Mouse (Mus musculus): ENCODE measurements around the gene Olfr1404. TPM values are rescaled to one million over a fixed set of nuclear protein-coding genes. Genes with fewer than 3 reads are reported as not detected.

Gene Olfr1404
- polyA plus RNA-seq (2015; fragmentation: Nextera tagmentation; extraction: Ambion mirVana), result not detected in 2 replicates

GRCm38 (mm10) chr1:173212092-173212491 lies at the start of gene Olfr1404:
Gene Olfr1404, plus strand, starts transcription at chr1:173212392.
- 75% methylated on average over 5 of the region's 5 CpGs for WGBS
- no peaks in the 10 kb centered on the region for H3K27me3 ChIP-seq (ENCODE audit: insufficient read depth, low read length)
- DNase-seq (ENCODE audit: low spot score) (no peak), ATAC-seq (replicated peaks; ENCODE audit: low FRiP score, low read depth) (no peak)
- no peak within 1 kb of the TSS for H3K27ac ChIP-seq
- no peak within 1 kb of the TSS for H3K4me2 ChIP-seq (ENCODE audit: low read length)
- no peaks in the 10 kb centered on the region for H3K36me3 ChIP-seq (ENCODE audit: insufficient read depth, low read length)
- TF ChIP-seq CTCF (IDR thresholded peaks at IDR 0.05; ENCODE audit: low read depth), result no peak
- H3K9ac ChIP-seq (ENCODE audit: low read depth, low read length), result no peak within 1 kb of the TSS
- H3K9me3 ChIP-seq (replicated peaks; ENCODE audit: low read length), result no peaks in the 10 kb centered on the region; the same call in 1 of the 2 replicates
- no peak within 1 kb of the TSS for H3K4me3 ChIP-seq (replicated peaks; ENCODE audit: low read depth, low read length)
- no peaks in the 10 kb centered on the region for H3K4me1 ChIP-seq (replicated peaks; ENCODE audit: insufficient read depth, low read length)

- TF ChIP-seq CTCF (IDR thresholded peaks at IDR 0.05; ENCODE audit: low read depth), result no peak
- Histone ChIP-seq H3K27ac (no peak overlapping the region), H3K4me1 (replicated peaks; ENCODE audit: insufficient read depth, low read length) (no peaks in the 10 kb centered on the region), H3K27me3 (ENCODE audit: insufficient read depth, low read length) (no peaks in the 10 kb centered on the region), H3K36me3 (ENCODE audit: insufficient read depth, low read length) (no peaks in the 10 kb centered on the region), H3K4me3 (replicated peaks; ENCODE audit: low read depth, low read length) (no peak overlapping the region), H3K9me3 (replicated peaks; ENCODE audit: low read length) (no peaks in the 10 kb centered on the region), H3K4me2 (ENCODE audit: low read length) (no peak overlapping the region), H3K9ac (ENCODE audit: low read depth, low read length) (no peak overlapping the region)
- no peak for DNase-seq (ENCODE audit: low spot score)
- ATAC-seq (replicated peaks; ENCODE audit: low FRiP score, low read depth), result no peak
These were observed 37.9 kb upstream of the Olfr1404 start for GRCm38 (mm10) chr1:173174154-173174842.

- ATAC-seq (replicated peaks; ENCODE audit: low FRiP score, low read depth), result no peak
- Histone ChIP-seq H3K27me3 (ENCODE audit: insufficient read depth, low read length) (no peaks in the 10 kb centered on the region), H3K4me1 (replicated peaks; ENCODE audit: insufficient read depth, low read length) (no peaks in the 10 kb centered on the region), H3K9ac (ENCODE audit: low read depth, low read length) (no peak within 1 kb of the TSS), H3K27ac (no peak within 1 kb of the TSS), H3K9me3 (replicated peaks; ENCODE audit: low read length) (no peaks in the 10 kb centered on the region), H3K4me3 (replicated peaks; ENCODE audit: low read depth, low read length) (no peak within 1 kb of the TSS), H3K36me3 (ENCODE audit: insufficient read depth, low read length) (no peaks in the 10 kb centered on the region), H3K4me2 (ENCODE audit: low read length) (no peak within 1 kb of the TSS)
- TF ChIP-seq CTCF (IDR thresholded peaks at IDR 0.05; ENCODE audit: low read depth), result no peak
- no peak for DNase-seq (ENCODE audit: low spot score)
- WGBS, result 57% methylated on average over 3 of the region's 3 CpGs
These were observed 21.7 kb upstream of the Olfr1404 start, which contains the start of gene Olfr1406 for GRCm38 (mm10) chr1:173190540-173190939. Gene Olfr1406, minus strand, starts transcription at chr1:173190640.

GRCm38 (mm10) chr1:173192059-173192458 lies 20.1 kb upstream of the Olfr1404 start:
- Histone ChIP-seq H3K9me3 (replicated peaks; ENCODE audit: low read length) (no peaks in the 10 kb centered on the region), H3K36me3 (ENCODE audit: insufficient read depth, low read length) (no peaks in the 10 kb centered on the region), H3K27me3 (ENCODE audit: insufficient read depth, low read length) (no peaks in the 10 kb centered on the region), H3K4me3 (replicated peaks; ENCODE audit: low read depth, low read length) (no peak overlapping the region), H3K4me2 (ENCODE audit: low read length) (no peak overlapping the region), H3K9ac (ENCODE audit: low read depth, low read length) (no peak overlapping the region), H3K4me1 (replicated peaks; ENCODE audit: insufficient read depth, low read length) (no peaks in the 10 kb centered on the region), H3K27ac (no peak overlapping the region)
- WGBS, result 70% methylated on average over 3 of the region's 3 CpGs
- DNase-seq (ENCODE audit: low spot score), result no peak
- no peak for ATAC-seq (replicated peaks; ENCODE audit: low FRiP score, low read depth)
- TF ChIP-seq CTCF (IDR thresholded peaks at IDR 0.05; ENCODE audit: low read depth), result no peak

GRCm38 (mm10) chr1:173196359-173196758 lies 15.8 kb upstream of the Olfr1404 start:
- Histone ChIP-seq H3K9ac (ENCODE audit: low read depth, low read length) (no peak overlapping the region), H3K4me3 (replicated peaks; ENCODE audit: low read depth, low read length) (no peak overlapping the region), H3K4me1 (replicated peaks; ENCODE audit: insufficient read depth, low read length) (no peaks in the 10 kb centered on the region), H3K27me3 (ENCODE audit: insufficient read depth, low read length) (no peaks in the 10 kb centered on the region), H3K27ac (no peak overlapping the region), H3K9me3 (replicated peaks; ENCODE audit: low read length) (no peaks in the 10 kb centered on the region), H3K36me3 (ENCODE audit: insufficient read depth, low read length) (no peaks in the 10 kb centered on the region), H3K4me2 (ENCODE audit: low read length) (no peak overlapping the region)
- no peak for DNase-seq (ENCODE audit: low spot score)
- no peak for ATAC-seq (replicated peaks; ENCODE audit: low FRiP score, low read depth)
- no peak; the same call in 1 of the 2 replicates for TF ChIP-seq CTCF (IDR thresholded peaks at IDR 0.05; ENCODE audit: low read depth)
- 84% methylated on average over 2 of the region's 2 CpGs for WGBS

- Histone ChIP-seq H3K9me3 (replicated peaks; ENCODE audit: low read length) (no peaks in the 10 kb centered on the region), H3K27me3 (ENCODE audit: insufficient read depth, low read length) (no peaks in the 10 kb centered on the region), H3K4me2 (ENCODE audit: low read length) (no peak within 1 kb of the TSS), H3K9ac (ENCODE audit: low read depth, low read length) (no peak within 1 kb of the TSS), H3K36me3 (ENCODE audit: insufficient read depth, low read length) (no peaks in the 10 kb centered on the region), H3K27ac (no peak within 1 kb of the TSS), H3K4me3 (replicated peaks; ENCODE audit: low read depth, low read length) (no peak within 1 kb of the TSS), H3K4me1 (replicated peaks; ENCODE audit: insufficient read depth, low read length) (no peaks in the 10 kb centered on the region)
- 76% methylated on average over 5 of the region's 5 CpGs for WGBS
- TF ChIP-seq CTCF (IDR thresholded peaks at IDR 0.05; ENCODE audit: low read depth), result no peak
- no peak for ATAC-seq (replicated peaks; ENCODE audit: low FRiP score, low read depth)
- DNase-seq (ENCODE audit: low spot score), result no peak
These were observed 14.7 kb upstream of the Olfr1404 start, which contains the start of gene Olfr218 for GRCm38 (mm10) chr1:173197508-173197907. Gene Olfr218, plus strand, starts transcription at chr1:173197808.

Measured in kidney, postnatal 0 days (tissue).